Mouse (Mus musculus): Measurements from ENCODE around the gene Iqch. TPM values are rescaled to one million over a fixed set of nuclear protein-coding genes. Genes with fewer than 3 reads are reported as not detected.
A peak's percentile ranks its signal among the peaks of the same experiment; 100 is the strongest.

Iqch gene
- polyA plus RNA-seq, 1 experiment from 2014 or later = 0.04 TPM

DNA sequence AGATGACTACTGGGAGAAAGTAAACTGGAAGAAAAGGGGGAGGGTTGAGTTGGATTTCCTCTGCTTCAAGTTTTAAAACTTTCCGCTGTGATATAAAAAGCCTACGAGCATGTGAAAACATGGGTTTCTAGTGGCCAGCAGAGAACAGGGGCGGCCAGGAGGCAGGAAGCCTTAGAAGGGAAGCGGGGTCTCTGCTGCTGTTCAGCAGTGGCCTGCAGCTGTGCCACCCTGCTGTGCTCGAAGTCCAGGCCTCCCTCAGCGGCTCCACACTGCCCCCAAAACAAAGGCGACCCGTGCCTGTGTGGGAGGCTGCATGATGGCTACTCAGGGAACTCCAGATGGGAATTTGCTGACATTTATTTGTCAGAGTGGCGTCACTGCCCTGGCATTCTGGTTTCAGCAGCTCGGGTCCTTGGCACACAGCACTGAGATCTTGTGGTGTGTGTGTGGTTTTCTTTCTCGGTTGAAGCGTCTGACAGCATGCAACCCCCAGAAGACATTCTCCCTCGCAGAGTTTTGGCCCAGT, 8.6 kb upstream of the Iqch start:
- H3K4me1 ChIP-seq (replicated peaks) = peaks cover 37% of the 10 kb centered on the region
- H3K9me3 ChIP-seq (replicated peaks) = no peaks in the 10 kb centered on the region
- no peak overlapping the region for H3K4me3 ChIP-seq
- WGBS = 20% methylated on average over 13 of the region's 13 CpGs
- H3K4me2 ChIP-seq = peak overlapping the region; percentile 42
- peak; percentile 71; the same call in 1 of the 2 replicates for ATAC-seq (replicated peaks; ENCODE audit: insufficient number of reproducible peaks, insufficient read depth, low FRiP score, low read depth)
- H3K27me3 ChIP-seq = no peaks in the 10 kb centered on the region
- H3K36me3 ChIP-seq = no peaks in the 10 kb centered on the region
- no peak overlapping the region; the same call in 1 of the 2 replicates for H3K9ac ChIP-seq
- H3K27ac ChIP-seq = peak overlapping the region; percentile 60

GRCm38 (mm10) chr9:63610231-63610630, 7.9 kb upstream of the Iqch start:
- H3K27me3 ChIP-seq = no peaks in the 10 kb centered on the region
- 88% methylated on average over 6 of the region's 6 CpGs for WGBS
- no peaks in the 10 kb centered on the region for H3K9me3 ChIP-seq (replicated peaks)
- ATAC-seq (replicated peaks; ENCODE audit: insufficient number of reproducible peaks, insufficient read depth, low FRiP score, low read depth) = no peak
- H3K27ac ChIP-seq = no peak overlapping the region; the same call in 1 of the 2 replicates
- H3K4me1 ChIP-seq (replicated peaks) = peaks cover 39% of the 10 kb centered on the region
- no peak overlapping the region for H3K4me2 ChIP-seq
- H3K36me3 ChIP-seq = no peaks in the 10 kb centered on the region
- H3K9ac ChIP-seq = no peak overlapping the region
- no peak overlapping the region for H3K4me3 ChIP-seq

DNA sequence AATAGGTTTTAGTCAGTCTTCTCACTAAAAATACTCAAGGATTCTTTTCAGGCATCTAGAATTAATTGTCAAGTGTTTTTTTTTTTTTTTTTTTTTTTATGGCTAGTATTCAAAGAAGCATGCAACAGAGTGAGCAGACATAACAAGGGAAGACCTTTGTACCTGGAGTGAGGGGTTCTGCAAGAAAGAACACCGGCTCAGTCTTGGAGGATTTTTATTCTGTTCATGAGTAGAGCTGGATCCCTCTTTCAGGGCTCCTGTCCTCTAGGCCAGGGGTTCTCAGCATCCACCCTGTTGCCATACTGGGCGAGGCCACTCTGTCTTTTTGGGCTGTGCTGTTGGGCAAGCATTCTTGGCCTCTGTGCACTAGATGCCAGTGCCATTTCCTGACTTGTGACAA, 7.5 kb upstream of the Iqch start:
- no peak overlapping the region for H3K9ac ChIP-seq
- no peaks in the 10 kb centered on the region for H3K9me3 ChIP-seq (replicated peaks)
- WGBS = 90% methylated on average over 2 of the region's 2 CpGs
- H3K4me3 ChIP-seq = no peak overlapping the region
- H3K27ac ChIP-seq = no peak overlapping the region
- no peaks in the 10 kb centered on the region for H3K27me3 ChIP-seq
- no peaks in the 10 kb centered on the region for H3K36me3 ChIP-seq
- peaks cover 43% of the 10 kb centered on the region for H3K4me1 ChIP-seq (replicated peaks)
- H3K4me2 ChIP-seq = no peak overlapping the region
- ATAC-seq (replicated peaks; ENCODE audit: insufficient number of reproducible peaks, insufficient read depth, low FRiP score, low read depth) = no peak

GRCm38 (mm10) chr9:63609246-63609645, 7.0 kb upstream of the Iqch start:
- WGBS = 67% methylated on average over 8 of the region's 8 CpGs
- H3K9me3 ChIP-seq (replicated peaks) = no peaks in the 10 kb centered on the region
- no peaks in the 10 kb centered on the region for H3K27me3 ChIP-seq
- H3K4me3 ChIP-seq = no peak overlapping the region
- H3K27ac ChIP-seq = no peak overlapping the region
- ATAC-seq (replicated peaks; ENCODE audit: insufficient number of reproducible peaks, insufficient read depth, low FRiP score, low read depth) = no peak
- H3K9ac ChIP-seq = no peak overlapping the region
- peaks cover 45% of the 10 kb centered on the region for H3K4me1 ChIP-seq (replicated peaks)
- no peak overlapping the region for H3K4me2 ChIP-seq
- no peaks in the 10 kb centered on the region for H3K36me3 ChIP-seq

DNA sequence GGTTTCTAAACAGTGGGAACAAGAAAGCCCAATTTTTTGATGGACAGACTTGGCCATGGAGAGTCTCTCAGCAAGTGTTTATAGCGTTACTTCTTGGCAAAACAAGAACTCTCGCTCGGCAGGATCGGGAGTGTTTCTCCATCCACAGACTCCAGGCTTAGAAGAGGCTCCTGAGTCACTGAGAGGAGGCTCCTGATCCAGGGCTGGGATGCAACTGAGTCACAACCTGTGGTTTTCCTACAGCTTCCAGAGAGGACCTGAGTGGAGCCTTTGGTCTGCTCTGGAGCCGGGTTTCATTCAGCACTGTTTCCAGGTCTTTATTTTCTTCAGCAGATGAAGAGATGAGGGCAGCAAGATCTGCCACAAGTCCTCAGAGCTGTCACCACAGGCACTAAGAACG, 5.7 kb upstream of the Iqch start:
- Histone ChIP-seq H3K9ac (no peak overlapping the region), H3K27ac (no peak overlapping the region), H3K4me2 (no peak overlapping the region), H3K36me3 (no peaks in the 10 kb centered on the region), H3K27me3 (no peaks in the 10 kb centered on the region), H3K9me3 (replicated peaks) (no peaks in the 10 kb centered on the region), H3K4me1 (replicated peaks) (peaks cover 44% of the 10 kb centered on the region), H3K4me3 (no peak overlapping the region)
- WGBS = 78% methylated on average over 6 of the region's 6 CpGs
- no peak for ATAC-seq (replicated peaks; ENCODE audit: insufficient number of reproducible peaks, insufficient read depth, low FRiP score, low read depth)

DNA sequence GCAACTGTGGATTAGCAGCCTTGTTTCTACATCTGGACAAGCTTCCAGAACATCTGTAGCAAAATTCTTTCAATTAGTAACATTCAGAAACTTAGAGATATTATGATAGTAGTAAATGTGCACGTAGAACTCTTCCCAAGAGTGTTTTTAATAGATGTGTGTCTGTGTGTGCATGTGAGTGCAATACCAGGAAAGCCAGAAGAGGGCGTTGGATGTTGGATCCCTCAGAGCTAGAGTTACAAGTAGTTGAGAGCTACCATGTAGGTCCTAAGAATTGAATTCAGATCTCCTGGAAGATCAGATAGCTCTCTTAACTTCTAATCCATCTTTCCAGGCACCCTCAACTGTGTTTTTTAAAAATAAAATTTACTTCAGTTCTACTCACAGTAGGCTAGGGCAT, 4.3 kb upstream of the Iqch start:
- H3K36me3 ChIP-seq = no peaks in the 10 kb centered on the region
- no peak overlapping the region for H3K4me3 ChIP-seq
- H3K4me2 ChIP-seq = no peak overlapping the region
- WGBS = 69% methylated on average over 2 of the region's 2 CpGs
- no peaks in the 10 kb centered on the region for H3K9me3 ChIP-seq (replicated peaks)
- no peak overlapping the region for H3K27ac ChIP-seq
- H3K9ac ChIP-seq = no peak overlapping the region
- no peaks in the 10 kb centered on the region for H3K27me3 ChIP-seq
- H3K4me1 ChIP-seq (replicated peaks) = peaks cover 35% of the 10 kb centered on the region
- ATAC-seq (replicated peaks; ENCODE audit: insufficient number of reproducible peaks, insufficient read depth, low FRiP score, low read depth) = no peak

DNA sequence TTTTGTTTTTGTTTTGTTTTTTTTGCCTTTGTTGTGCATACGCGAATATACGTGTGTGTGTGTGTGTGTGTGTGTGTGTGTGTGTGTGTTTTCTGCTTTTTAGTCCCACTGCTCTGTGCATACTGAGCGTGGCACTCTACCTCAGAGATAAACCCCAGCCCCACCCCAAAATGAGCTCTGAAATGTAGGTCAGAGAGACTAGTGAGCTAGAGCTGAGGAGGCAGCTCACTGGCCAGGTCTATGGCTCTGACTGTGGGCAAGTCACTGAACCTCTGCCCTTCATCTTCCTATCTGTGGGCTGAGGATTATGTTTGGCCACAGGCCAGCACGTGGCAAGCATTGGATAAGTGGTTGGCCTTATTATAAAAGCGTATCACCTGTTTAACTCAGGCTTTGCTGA, 1.6 kb upstream of the Iqch start:
- peak overlapping the region; percentile 69 for H3K4me2 ChIP-seq
- 37% methylated on average over 6 of the region's 6 CpGs for WGBS
- no peaks in the 10 kb centered on the region for H3K36me3 ChIP-seq
- H3K9me3 ChIP-seq (replicated peaks) = no peaks in the 10 kb centered on the region
- no peak for ATAC-seq (replicated peaks; ENCODE audit: insufficient number of reproducible peaks, insufficient read depth, low FRiP score, low read depth)
- no peaks in the 10 kb centered on the region for H3K27me3 ChIP-seq
- H3K27ac ChIP-seq = peak overlapping the region; percentile 15; the same call in 1 of the 2 replicates
- H3K9ac ChIP-seq = no peak overlapping the region
- peaks cover 18% of the 10 kb centered on the region for H3K4me1 ChIP-seq (replicated peaks)
- H3K4me3 ChIP-seq = peak overlapping the region; percentile 85

DNA sequence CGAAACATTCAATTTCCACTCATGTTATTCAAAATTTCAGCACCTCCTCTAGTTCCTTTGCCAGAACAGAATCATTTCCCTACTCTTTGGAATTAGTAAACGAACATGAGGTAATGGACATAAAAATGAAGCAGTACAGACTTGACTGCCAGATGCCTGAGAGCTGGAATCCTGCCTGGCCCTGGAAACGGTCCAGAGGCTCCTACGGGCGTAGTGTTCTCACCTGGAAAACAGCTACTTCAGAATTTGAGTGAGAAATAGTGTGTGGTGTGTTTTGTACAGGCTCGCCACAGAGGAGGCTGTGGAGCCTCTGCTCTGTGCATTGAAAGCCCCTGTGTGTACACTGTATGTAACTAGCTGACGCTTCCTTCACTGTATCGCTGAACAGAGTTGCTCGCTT, 5.6 kb downstream of the Iqch start:
- ATAC-seq (replicated peaks; ENCODE audit: insufficient number of reproducible peaks, insufficient read depth, low FRiP score, low read depth) = no peak
- H3K9me3 ChIP-seq (replicated peaks) = no peaks in the 10 kb centered on the region
- no peak overlapping the region for H3K4me2 ChIP-seq
- H3K4me3 ChIP-seq = no peak overlapping the region
- no peak overlapping the region for H3K9ac ChIP-seq
- no peaks in the 10 kb centered on the region for H3K27me3 ChIP-seq
- 55% methylated on average over 9 of the region's 9 CpGs for WGBS
- 0 out of 2 replicates have a peak, but pooled peaks cover 9% of the 10 kb centered on the region for H3K4me1 ChIP-seq (replicated peaks)
- no peaks in the 10 kb centered on the region for H3K36me3 ChIP-seq
- H3K27ac ChIP-seq = no peak overlapping the region

DNA sequence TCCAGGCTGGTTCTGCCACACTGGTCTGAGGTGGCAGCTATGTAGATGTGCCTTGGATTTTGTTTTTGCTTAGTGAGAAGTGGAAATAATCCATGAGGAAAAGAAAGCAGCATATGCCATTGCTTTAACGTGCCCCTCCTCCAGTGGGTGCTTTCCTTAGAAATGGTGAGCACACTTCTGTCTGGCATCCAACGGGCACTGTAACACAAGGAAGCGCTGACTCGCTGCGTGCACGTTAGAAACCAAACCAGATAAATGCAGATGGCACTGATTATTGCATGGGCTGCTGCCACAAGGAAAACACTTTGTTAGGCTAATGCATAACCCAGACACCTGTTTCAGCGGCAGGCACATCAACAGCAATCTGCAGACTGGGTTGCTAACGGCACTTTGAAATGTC, 6.6 kb downstream of the Iqch start:
- H3K36me3 ChIP-seq = no peaks in the 10 kb centered on the region
- H3K9ac ChIP-seq = no peak overlapping the region
- 84% methylated on average over 8 of the region's 8 CpGs for WGBS
- H3K4me3 ChIP-seq = no peak overlapping the region
- no peak overlapping the region for H3K4me2 ChIP-seq
- no peaks in the 10 kb centered on the region for H3K27me3 ChIP-seq
- H3K4me1 ChIP-seq (replicated peaks) = 0 out of 2 replicates have a peak, but pooled peaks cover 9% of the 10 kb centered on the region
- H3K9me3 ChIP-seq (replicated peaks) = no peaks in the 10 kb centered on the region
- no peak for ATAC-seq (replicated peaks; ENCODE audit: insufficient number of reproducible peaks, insufficient read depth, low FRiP score, low read depth)
- no peak overlapping the region for H3K27ac ChIP-seq

- Histone ChIP-seq H3K27ac (no peak overlapping the region), H3K36me3 (no peaks in the 10 kb centered on the region), H3K9ac (no peak overlapping the region), H3K4me3 (no peak overlapping the region), H3K4me1 (replicated peaks) (0 out of 2 replicates have a peak, but pooled peaks cover 9% of the 10 kb centered on the region), H3K27me3 (no peaks in the 10 kb centered on the region), H3K9me3 (replicated peaks) (no peaks in the 10 kb centered on the region), H3K4me2 (no peak overlapping the region)
- WGBS = 100% methylated on average over 1 of the region's 1 CpGs
- ATAC-seq (replicated peaks; ENCODE audit: insufficient number of reproducible peaks, insufficient read depth, low FRiP score, low read depth) = no peak
These were observed 7.3 kb downstream of the Iqch start for GRCm38 (mm10) chr9:63595032-63595431.

- H3K9ac ChIP-seq = no peak overlapping the region
- H3K27me3 ChIP-seq = no peaks in the 10 kb centered on the region
- H3K36me3 ChIP-seq = no peaks in the 10 kb centered on the region
- no peak overlapping the region for H3K4me2 ChIP-seq
- ATAC-seq (replicated peaks; ENCODE audit: insufficient number of reproducible peaks, insufficient read depth, low FRiP score, low read depth) = no peak
- WGBS = 72% methylated on average over 8 of the region's 8 CpGs
- 0 out of 2 replicates have a peak, but pooled peaks cover 7% of the 10 kb centered on the region for H3K4me1 ChIP-seq (replicated peaks)
- no peak overlapping the region for H3K27ac ChIP-seq
- no peak overlapping the region for H3K4me3 ChIP-seq
- H3K9me3 ChIP-seq (replicated peaks) = no peaks in the 10 kb centered on the region
These were observed 10.5 kb downstream of the Iqch start for GRCm38 (mm10) chr9:63591661-63592256.

- no peak overlapping the region for H3K4me3 ChIP-seq
- WGBS = 94% methylated on average over 4 of the region's 4 CpGs
These were observed 11.7 kb downstream of the Iqch start for GRCm38 (mm10) chr9:63590592-63590991.

More at GRCm38 (mm10) chr9:63590592-63590991, 11.7 kb downstream of the Iqch start:
- Histone ChIP-seq H3K27ac (no peak overlapping the region), H3K4me1 (replicated peaks) (no peaks in the 10 kb centered on the region), H3K4me2 (no peak overlapping the region), H3K9ac (no peak overlapping the region), H3K27me3 (no peaks in the 10 kb centered on the region), H3K9me3 (replicated peaks) (no peaks in the 10 kb centered on the region), H3K36me3 (no peaks in the 10 kb centered on the region)
- no peak for ATAC-seq (replicated peaks; ENCODE audit: insufficient number of reproducible peaks, insufficient read depth, low FRiP score, low read depth)

All from heart, embryonic 15.5 days (tissue).